Comparison of ENCODE assay signal across 20 mouse cellular contexts in genomic region chr15:96865932-96866331, GRCm38 (mm10).
DNase-seq lines count a peak whose midpoint lies in the region; ATAC-seq and TF ChIP-seq lines count a peak whose summit lies in the region.
"Had no signal": no experiment of that assay in that cellular context is flagged by ENCODE, and none has a peak within 500 bp of the region (broad histone marks: within the 10 kb centered on the region; RNA-seq: fewer than 3 reads in every experiment).

No protein-coding gene starts in this region.

- TF ChIP-seq POLR2A in kidney, adult 2 months (IDR thresholded peaks at IDR 0.05; ENCODE audit: low read depth, low read length): no peak

- no peaks in the 10 kb centered on the region for H3K36me3 ChIP-seq in intestine, postnatal 0 days (ENCODE audit: control insufficient read depth, insufficient read depth)
- H3K36me3 ChIP-seq in kidney, adult 2 months (ENCODE audit: control insufficient read depth, insufficient read depth, low read length): no peaks in the 10 kb centered on the region
- H3K36me3 ChIP-seq: embryonic facial prominence, embryonic 10.5 days; embryonic facial prominence, embryonic 12.5 days; forebrain, embryonic 15.5 days had no signal

- TF ChIP-seq CTCF in intestine, postnatal 0 days (IDR thresholded peaks at IDR 0.05; ENCODE audit: low read depth): no peak
- no peak for TF ChIP-seq CTCF in kidney, adult 2 months (conservative IDR thresholded peaks at IDR 0.05; ENCODE audit: insufficient read depth, insufficient read length, low read depth, low read length)

- H3K4me2 ChIP-seq in intestine, postnatal 0 days (replicated peaks; ENCODE audit: low read depth): no peak overlapping the region
- H3K4me2 ChIP-seq: embryonic facial prominence, embryonic 12.5 days; forebrain, embryonic 13.5 days; forebrain, embryonic 15.5 days had no signal

- no peaks in the 10 kb centered on the region for H3K27me3 ChIP-seq in intestine, postnatal 0 days (replicated peaks; ENCODE audit: control insufficient read depth, insufficient read depth, low read length)
- H3K27me3 ChIP-seq in kidney, adult 2 months (replicated peaks; ENCODE audit: control insufficient read depth, insufficient read depth, low read length): no peaks in the 10 kb centered on the region
- H3K27me3 ChIP-seq: embryonic facial prominence, embryonic 12.5 days; forebrain, embryonic 13.5 days; forebrain, embryonic 15.5 days had no signal

- ATAC-seq in intestine, postnatal 0 days: peak; percentile 33; the same call in 1 of the 2 replicates
- ATAC-seq: forebrain, embryonic 13.5 days; forebrain, embryonic 15.5 days; forebrain, postnatal 0 days had no signal

- WGBS in intestine, postnatal 0 days: 64% methylated on average over 7 of the region's 7 CpGs
- 92% methylated on average over 7 of the region's 7 CpGs for WGBS in kidney, adult 2 months

- no peaks in the 10 kb centered on the region for H3K9me3 ChIP-seq in intestine, postnatal 0 days (ENCODE audit: control insufficient read depth)
- H3K9me3 ChIP-seq: embryonic facial prominence, embryonic 10.5 days; embryonic facial prominence, embryonic 12.5 days; forebrain, embryonic 13.5 days; forebrain, embryonic 15.5 days had no signal

- no peak overlapping the region for H3K27ac ChIP-seq in intestine, postnatal 0 days (ENCODE audit: low read depth, low read length)
- H3K27ac ChIP-seq in kidney, adult 2 months (ENCODE audit: insufficient read depth, low read depth, low read length): no peak overlapping the region
- H3K27ac ChIP-seq: embryonic facial prominence, embryonic 10.5 days; embryonic facial prominence, embryonic 12.5 days; forebrain, embryonic 13.5 days; forebrain, embryonic 15.5 days had no signal

- peak; percentile 70 for DNase-seq in heart, adult 11 months
- no peak for DNase-seq in heart, adult 18-20 months
- peak; percentile 53 for DNase-seq in urinary bladder, postnatal 14 days (ENCODE audit: low spot score)
- DNase-seq in urinary bladder, postnatal 10 days (ENCODE audit: low spot score): no peak
- no peak for DNase-seq in natural killer cell, adult 2 months (ENCODE audit: low spot score in 2 of 2)
- DNase-seq in kidney, adult 2 months: no peak
- DNase-seq: adrenal gland, adult 2 months; adrenal gland, postnatal 10 days; B cell, adult 2 months; cerebellum, adult 11-12 months; cerebellum, adult 2 months; cerebellum, adult 9-10 months; cerebellum, postnatal 10 days; cerebellum, postnatal 25 days; forebrain, postnatal 0 days had no signal

- H3K9ac ChIP-seq in intestine, postnatal 0 days (ENCODE audit: low read depth, low read length): no peak overlapping the region
- H3K9ac ChIP-seq: embryonic facial prominence, embryonic 12.5 days; forebrain, embryonic 13.5 days; forebrain, embryonic 15.5 days; forebrain, postnatal 0 days had no signal

- H3K4me1 ChIP-seq in intestine, postnatal 0 days (replicated peaks; ENCODE audit: control insufficient read depth, insufficient read depth, low read length): no peaks in the 10 kb centered on the region
- H3K4me1 ChIP-seq in kidney, adult 2 months (ENCODE audit: control insufficient read depth, insufficient read depth, low read length): no peaks in the 10 kb centered on the region
- H3K4me1 ChIP-seq: embryonic facial prominence, embryonic 10.5 days; embryonic facial prominence, embryonic 12.5 days; forebrain, embryonic 13.5 days; forebrain, embryonic 15.5 days had no signal

- no peak overlapping the region for H3K4me3 ChIP-seq in intestine, postnatal 0 days (ENCODE audit: low read depth, low read length)
- H3K4me3 ChIP-seq in kidney, adult 2 months (ENCODE audit: insufficient read depth, low read depth, low read length): no peak overlapping the region
- H3K4me3 ChIP-seq: embryonic facial prominence, embryonic 10.5 days; embryonic facial prominence, embryonic 12.5 days; forebrain, embryonic 13.5 days; forebrain, embryonic 15.5 days had no signal

Comparison
In these comparisons a context has a peak if more than half of its experiments do, and no peak if none do; other contexts are left out.
1. DNase-seq: peak in heart, adult 11 months (single experiment) and urinary bladder, postnatal 14 days (single experiment); none in heart, adult 18-20 months (0 of 2), urinary bladder, postnatal 10 days (single experiment), natural killer cell, adult 2 months (0 of 2) and kidney, adult 2 months (single experiment).